Mouse (Mus musculus): ENCODE results near the gene Snai1. TPM values are rescaled to one million over a fixed set of nuclear protein-coding genes. Genes with fewer than 3 reads are reported as not detected.
A peak's percentile ranks its signal among the peaks of the same experiment; 100 is the strongest.

Snai1 gene
- polyA plus RNA-seq, 1 experiment from 2014 or later: 1.5 TPM

GRCm38 (mm10) chr2:167536320-167536945 lies 1.6 kb upstream of the Snai1 start:
- no peak for ATAC-seq (ENCODE audit: low read depth)
- no peak overlapping the region for H3K27ac ChIP-seq (ENCODE audit: low read length)
- H3K9me3 ChIP-seq (replicated peaks; ENCODE audit: control insufficient read depth, low read length): no peaks in the 10 kb centered on the region
- H3K27me3 ChIP-seq (ENCODE audit: control insufficient read depth, insufficient read depth, low read depth, low read length): peaks cover 49% of the 10 kb centered on the region
- H3K4me3 ChIP-seq (ENCODE audit: low read depth, low read length): no peak overlapping the region
- H3K36me3 ChIP-seq (ENCODE audit: control insufficient read depth, insufficient read depth): no peaks in the 10 kb centered on the region
- H3K4me2 ChIP-seq (ENCODE audit: low read depth, low read length): no peak overlapping the region
- WGBS (ENCODE audit: insufficient replicate concordance): 23% methylated on average over 10 of the region's 10 CpGs
- H3K9ac ChIP-seq (ENCODE audit: low read depth, low read length): no peak overlapping the region
- peaks cover 8% of the 10 kb centered on the region for H3K4me1 ChIP-seq (ENCODE audit: control insufficient read depth, low read depth, low read length)

GRCm38 (mm10) chr2:167538671-167539306 lies 794 bp downstream of the Snai1 start:
- 40% methylated on average over 34 of the region's 34 CpGs for WGBS (ENCODE audit: insufficient replicate concordance)
- Histone ChIP-seq H3K27ac (ENCODE audit: low read length) (no peak overlapping the region), H3K4me1 (ENCODE audit: control insufficient read depth, low read depth, low read length) (peaks cover 8% of the 10 kb centered on the region)

GRCm38 (mm10) chr2:167539536-167540476 lies 1.8 kb downstream of the Snai1 start:
- peak overlapping the region; percentile 24; the same call in 1 of the 2 replicates for H3K4me2 ChIP-seq (ENCODE audit: low read depth, low read length)
- peaks cover 8% of the 10 kb centered on the region for H3K4me1 ChIP-seq (ENCODE audit: control insufficient read depth, low read depth, low read length)
- H3K27me3 ChIP-seq (ENCODE audit: control insufficient read depth, insufficient read depth, low read depth, low read length): peaks cover 49% of the 10 kb centered on the region
- no peak for ATAC-seq (ENCODE audit: low read depth)
- H3K9me3 ChIP-seq (replicated peaks; ENCODE audit: control insufficient read depth, low read length): no peaks in the 10 kb centered on the region
- H3K36me3 ChIP-seq (ENCODE audit: control insufficient read depth, insufficient read depth): no peaks in the 10 kb centered on the region
- no peak overlapping the region for H3K9ac ChIP-seq (ENCODE audit: low read depth, low read length)
- 42% methylated on average over 14 of the region's 14 CpGs for WGBS (ENCODE audit: insufficient replicate concordance)
- no peak overlapping the region for H3K27ac ChIP-seq (ENCODE audit: low read length)
- peak overlapping the region; percentile 56 for H3K4me3 ChIP-seq (ENCODE audit: low read depth, low read length)

More at GRCm38 (mm10) chr2:167538671-167539306, 794 bp downstream of the Snai1 start:
- H3K9ac ChIP-seq (ENCODE audit: low read depth, low read length): peak overlapping the region; percentile 28; the same call in 1 of the 2 replicates
- peak overlapping the region; percentile 70 for H3K4me2 ChIP-seq (ENCODE audit: low read depth, low read length)
- no peaks in the 10 kb centered on the region for H3K9me3 ChIP-seq (replicated peaks; ENCODE audit: control insufficient read depth, low read length)
- H3K27me3 ChIP-seq (ENCODE audit: control insufficient read depth, insufficient read depth, low read depth, low read length): peaks cover 49% of the 10 kb centered on the region
- ATAC-seq (ENCODE audit: low read depth): no peak
- H3K4me3 ChIP-seq (ENCODE audit: low read depth, low read length): peak overlapping the region; percentile 56
- no peaks in the 10 kb centered on the region for H3K36me3 ChIP-seq (ENCODE audit: control insufficient read depth, insufficient read depth)

GRCm38 (mm10) chr2:167540477-167541110 lies 2.6 kb downstream of the Snai1 start:
- WGBS (ENCODE audit: insufficient replicate concordance): 40% methylated on average over 12 of the region's 12 CpGs
- no peak for ATAC-seq (ENCODE audit: low read depth)
- H3K4me2 ChIP-seq (ENCODE audit: low read depth, low read length): peak overlapping the region; percentile 6; the same call in 1 of the 2 replicates
- no peaks in the 10 kb centered on the region for H3K36me3 ChIP-seq (ENCODE audit: control insufficient read depth, insufficient read depth)
- no peak overlapping the region for H3K27ac ChIP-seq (ENCODE audit: low read length)
- no peak overlapping the region for H3K4me3 ChIP-seq (ENCODE audit: low read depth, low read length)
- peaks cover 49% of the 10 kb centered on the region for H3K27me3 ChIP-seq (ENCODE audit: control insufficient read depth, insufficient read depth, low read depth, low read length)
- H3K4me1 ChIP-seq (ENCODE audit: control insufficient read depth, low read depth, low read length): peaks cover 8% of the 10 kb centered on the region
- no peaks in the 10 kb centered on the region for H3K9me3 ChIP-seq (replicated peaks; ENCODE audit: control insufficient read depth, low read length)
- H3K9ac ChIP-seq (ENCODE audit: low read depth, low read length): no peak overlapping the region

GRCm38 (mm10) chr2:167541324-167541723 lies 3.3 kb downstream of the Snai1 start:
- Histone ChIP-seq H3K36me3 (ENCODE audit: control insufficient read depth, insufficient read depth) (no peaks in the 10 kb centered on the region), H3K4me1 (ENCODE audit: control insufficient read depth, low read depth, low read length) (peaks cover 8% of the 10 kb centered on the region), H3K27ac (ENCODE audit: low read length) (no peak overlapping the region), H3K4me3 (ENCODE audit: low read depth, low read length) (no peak overlapping the region), H3K27me3 (ENCODE audit: control insufficient read depth, insufficient read depth, low read depth, low read length) (peaks cover 43% of the 10 kb centered on the region), H3K4me2 (ENCODE audit: low read depth, low read length) (no peak overlapping the region), H3K9ac (ENCODE audit: low read depth, low read length) (no peak overlapping the region), H3K9me3 (replicated peaks; ENCODE audit: control insufficient read depth, low read length) (no peaks in the 10 kb centered on the region)
- ATAC-seq (ENCODE audit: low read depth): no peak
- 37% methylated on average over 6 of the region's 6 CpGs for WGBS (ENCODE audit: insufficient replicate concordance)

- 85% methylated on average over 12 of the region's 12 CpGs for WGBS (ENCODE audit: insufficient replicate concordance)
- no peak overlapping the region for H3K27ac ChIP-seq (ENCODE audit: low read length)
- H3K27me3 ChIP-seq (ENCODE audit: control insufficient read depth, insufficient read depth, low read depth, low read length): peaks cover 39% of the 10 kb centered on the region
- H3K4me1 ChIP-seq (ENCODE audit: control insufficient read depth, low read depth, low read length): peaks cover 8% of the 10 kb centered on the region
- H3K9ac ChIP-seq (ENCODE audit: low read depth, low read length): no peak overlapping the region
- H3K9me3 ChIP-seq (replicated peaks; ENCODE audit: control insufficient read depth, low read length): no peaks in the 10 kb centered on the region
- H3K36me3 ChIP-seq (ENCODE audit: control insufficient read depth, insufficient read depth): no peaks in the 10 kb centered on the region
- no peak for ATAC-seq (ENCODE audit: low read depth)
- H3K4me2 ChIP-seq (ENCODE audit: low read depth, low read length): no peak overlapping the region
- no peak overlapping the region for H3K4me3 ChIP-seq (ENCODE audit: low read depth, low read length)
Observed at GRCm38 (mm10) chr2:167541761-167542160, 3.8 kb downstream of the Snai1 start.

GRCm38 (mm10) chr2:167542361-167542760 lies 4.4 kb downstream of the Snai1 start:
- WGBS (ENCODE audit: insufficient replicate concordance): 65% methylated on average over 4 of the region's 4 CpGs
- no peak overlapping the region for H3K27ac ChIP-seq (ENCODE audit: low read length)
- no peak overlapping the region for H3K9ac ChIP-seq (ENCODE audit: low read depth, low read length)
- no peaks in the 10 kb centered on the region for H3K36me3 ChIP-seq (ENCODE audit: control insufficient read depth, insufficient read depth)
- H3K4me1 ChIP-seq (ENCODE audit: control insufficient read depth, low read depth, low read length): peaks cover 8% of the 10 kb centered on the region
- H3K27me3 ChIP-seq (ENCODE audit: control insufficient read depth, insufficient read depth, low read depth, low read length): peaks cover 33% of the 10 kb centered on the region
- ATAC-seq (ENCODE audit: low read depth): no peak
- no peak overlapping the region for H3K4me2 ChIP-seq (ENCODE audit: low read depth, low read length)
- H3K4me3 ChIP-seq (ENCODE audit: low read depth, low read length): no peak overlapping the region
- no peaks in the 10 kb centered on the region for H3K9me3 ChIP-seq (replicated peaks; ENCODE audit: control insufficient read depth, low read length)

- Histone ChIP-seq H3K36me3 (ENCODE audit: control insufficient read depth, insufficient read depth) (no peaks in the 10 kb centered on the region), H3K4me3 (ENCODE audit: low read depth, low read length) (no peak overlapping the region), H3K9me3 (replicated peaks; ENCODE audit: control insufficient read depth, low read length) (no peaks in the 10 kb centered on the region), H3K9ac (ENCODE audit: low read depth, low read length) (no peak overlapping the region), H3K27me3 (ENCODE audit: control insufficient read depth, insufficient read depth, low read depth, low read length) (peaks cover 22% of the 10 kb centered on the region), H3K4me1 (ENCODE audit: control insufficient read depth, low read depth, low read length) (no peaks in the 10 kb centered on the region; the same call in none of the 2 replicates), H3K27ac (ENCODE audit: low read length) (peak overlapping the region; percentile 66), H3K4me2 (ENCODE audit: low read depth, low read length) (no peak overlapping the region)
- ATAC-seq (ENCODE audit: low read depth): peak; percentile 7; the same call in 1 of the 2 replicates
- WGBS (ENCODE audit: insufficient replicate concordance): 41% methylated on average over 16 of the region's 16 CpGs
Observed at GRCm38 (mm10) chr2:167543121-167544003, 5.4 kb downstream of the Snai1 start.

Data from liver, embryonic 16.5 days (tissue).